Mouse (Mus musculus) T-cell, adult 66 days (primary cell): ENCODE measurements around the gene Ncr1. TPM values are rescaled to one million over a fixed set of nuclear protein-coding genes. Genes with fewer than 3 reads are reported as not detected.

Experiments used
- total RNA-seq, 2 experiments: library from RNA; stranded (reverse); gene quantifications; 3 replicates in 1 of 2; 4 replicates in 1 of 2; pipeline ENCODE4 v1.2.4; 2023

Gene Ncr1
- 1 to 10 TPM in 1 of 2 experiments, under 1 TPM in 1; 0.77 to 4.7 TPM for total RNA-seq

DNA sequence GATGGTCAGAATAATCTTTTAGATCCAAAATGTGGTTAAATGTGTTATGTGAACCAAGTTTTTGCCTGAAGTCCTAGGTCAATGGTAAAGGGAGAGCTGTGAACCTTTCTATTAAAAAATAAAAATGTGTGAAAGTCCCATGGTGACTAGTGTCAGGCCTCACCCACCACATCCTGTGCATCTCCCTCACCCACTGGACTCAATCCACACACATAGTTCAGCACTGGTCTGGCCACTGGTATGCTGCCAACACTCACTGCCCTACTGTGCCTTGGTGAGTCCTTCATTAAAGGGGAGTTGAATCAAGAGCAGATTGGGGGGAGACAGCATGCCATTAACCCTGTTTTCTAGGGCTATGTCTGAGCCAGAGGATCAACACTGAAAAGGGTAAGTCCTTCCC is at the start of gene Ncr1:
Ncr1 (plus strand) TSS at position 216 of the 400 bp plus-strand sequence.

Other genes with a start within 250 kb of the Ncr1 start
- under 1 TPM in 1 of 2 experiments, not detected in 1; 0.29 TPM for gene Ttyh1, start 218.3 kb upstream of the Ncr1 start, total RNA-seq
- 100 to 1,000 TPM; 398 to 422 TPM for gene Leng8, start 200.7 kb upstream of the Ncr1 start, total RNA-seq
- gene Leng9, start 187.3 kb upstream of the Ncr1 start, total RNA-seq: 10 to 100 TPM; 13.4 to 14.0 TPM
- not detected for gene Cdc42ep5, start 172.9 kb upstream of the Ncr1 start, total RNA-seq
- not detected for gene Lilra5, start 100.0 kb upstream of the Ncr1 start, total RNA-seq
- not detected for gene Gp6, start 60.0 kb downstream of the Ncr1 start, total RNA-seq
- gene Rdh13, start 107.9 kb downstream of the Ncr1 start, total RNA-seq: 10 to 100 TPM; 10.7 to 13.4 TPM
- 10 to 100 TPM; 15.7 to 17.8 TPM for gene Eps8l1, start 123.0 kb downstream of the Ncr1 start, total RNA-seq
- 100 to 1,000 TPM; 275 to 289 TPM for gene Ppp1r12c, start 164.0 kb downstream of the Ncr1 start, total RNA-seq
- gene Tnnt1, start 178.7 kb downstream of the Ncr1 start, total RNA-seq: 1 to 10 TPM; 4.7 to 6.1 TPM
- gene Tnni3, start 186.5 kb downstream of the Ncr1 start, total RNA-seq: not detected
- not detected for gene Dnaaf3, start 194.7 kb downstream of the Ncr1 start, total RNA-seq
- gene Syt5, start 209.8 kb downstream of the Ncr1 start, total RNA-seq: under 1 TPM in 1 of 2 experiments, not detected in 1; 0.83 TPM